Mouse (Mus musculus) liver, embryonic 14.5 days (tissue): ENCODE data around the gene Olfr1045. TPM values are rescaled to one million over a fixed set of nuclear protein-coding genes. Genes with fewer than 3 reads are reported as not detected.
"Not testable (repeated sequence)": the region's sequence is repeated elsewhere in the genome, so short reads cannot be mapped to it uniquely, and the experiment has no call there.

Experiments
- ATAC-seq: fragments of 200-750 bp; cut with Nextera tagmentation; 2 replicates; pipeline ENCODE4 v1.8.0; 2017; ENCODE audit warnings: moderate number of reproducible peaks, mild to moderate bottlenecking, moderate library complexity; ENCODE audit not compliant: insufficient read depth
- DNase-seq, 3 experiments: peaks; one replicate each; pipeline ENCODE4 v3.0.0-alpha.2; 2012 to 2013; ENCODE audit warnings: low read depth in 3 of 3, low spot score in 3 of 3
- H3K27ac ChIP-seq: fragments of 300-500 bp; sonication (generic); 2 replicates; pipeline ENCODE4 v1.5.1; 2014; ENCODE audit warnings: moderate library complexity, mild to moderate bottlenecking, control low read depth, inconsistent platforms
- H3K27me3 ChIP-seq: fragments of 300-500 bp; sonication (generic); 2 replicates; pipeline ENCODE4 v1.6.1; 2014; ENCODE audit warnings: mild to moderate bottlenecking, low read length, moderate library complexity; ENCODE audit not compliant: control insufficient read depth, insufficient read depth
- H3K36me3 ChIP-seq: fragments of 300-500 bp; sonication (generic); replicated peaks from 2 replicates; pipeline ENCODE4 v1.6.1; 2014; ENCODE audit warnings: low read depth; ENCODE audit not compliant: control insufficient read depth, insufficient read depth
- H3K4me1 ChIP-seq, 2 experiments: fragments of 200-500 bp in 1 of 2; fragments of 300-500 bp in 1 of 2; sonication (generic) in 1 of 2; replicated peaks; 2 replicates each; pipeline ENCODE4 v1.6.1; 2012 to 2014; ENCODE audit warnings: antibody characterized with exemption in 1 of 2, inconsistent platforms in 1 of 2, low read length in 1 of 2; ENCODE audit not compliant: control insufficient read depth in 2 of 2, insufficient read depth in 2 of 2
- H3K4me2 ChIP-seq: fragments of 300-500 bp; sonication (generic); 2 replicates; pipeline ENCODE4 v1.6.1; 2014; ENCODE audit warnings: low read depth, mild to moderate bottlenecking, control low read depth, moderate library complexity
- H3K4me3 ChIP-seq, 2 experiments: fragments of 200-500 bp in 1 of 2; fragments of 300-500 bp in 1 of 2; sonication (generic) in 1 of 2; 2 replicates each; pipeline ENCODE4 v1.5.1; 2012 to 2014; ENCODE audit warnings: low read depth in 2 of 2, low read length in 2 of 2, mild to moderate bottlenecking in 2 of 2, control low read depth in 1 of 2, inconsistent platforms in 1 of 2, moderate library complexity in 1 of 2; ENCODE audit not compliant: insufficient read depth in 1 of 2
- H3K9ac ChIP-seq: fragments of 300-500 bp; sonication (generic); replicated peaks from 2 replicates; pipeline ENCODE4 v1.6.1; 2014; ENCODE audit warnings: mild to moderate bottlenecking, control low read depth, moderate library complexity
- H3K9me3 ChIP-seq: fragments of 300-500 bp; sonication (generic); 2 replicates; pipeline ENCODE4 v1.6.1; 2016; ENCODE audit warnings: low read length, mixed read lengths; ENCODE audit not compliant: control insufficient read depth
- CTCF ChIP-seq: IDR thresholded peaks from 2 replicates; pipeline ENCODE4 v1.5.1; 2016; ENCODE audit warnings: antibody characterized with exemption, low read depth, control low read depth
- EP300 ChIP-seq: IDR thresholded peaks from 2 replicates; pipeline ENCODE4 v1.6.1; 2016; ENCODE audit warnings: antibody characterized with exemption, low read depth
- WGBS: fragments of 180-500 bp; shearing (Covaris S2); extraction: QIAGEN DNeasy Blood & Tissue Kit; methylation state at CpG from one replicate; pipeline ENCODE4 v1.1.7; 2014; ENCODE audit not compliant: insufficient replicate concordance; 5-methylcytosine and 5-hydroxymethylcytosine counted together
- polyA plus RNA-seq, 2 experiments: library from polyadenylated mRNA; depleted of rRNA in 1 of 2; stranded (reverse) in 1 of 2; unstranded in 1 of 2; fragments of >200 nt; fragmentation: Nextera tagmentation in 1 of 2; extraction: Ambion mirVana in 1 of 2; gene quantifications; 2 replicates each; pipeline versions ENCODE4 v1.2.1 to v1.2.3; 2012 to 2014

Olfr1045 gene
- polyA plus RNA-seq, 2 experiments, result not detected

DNA sequence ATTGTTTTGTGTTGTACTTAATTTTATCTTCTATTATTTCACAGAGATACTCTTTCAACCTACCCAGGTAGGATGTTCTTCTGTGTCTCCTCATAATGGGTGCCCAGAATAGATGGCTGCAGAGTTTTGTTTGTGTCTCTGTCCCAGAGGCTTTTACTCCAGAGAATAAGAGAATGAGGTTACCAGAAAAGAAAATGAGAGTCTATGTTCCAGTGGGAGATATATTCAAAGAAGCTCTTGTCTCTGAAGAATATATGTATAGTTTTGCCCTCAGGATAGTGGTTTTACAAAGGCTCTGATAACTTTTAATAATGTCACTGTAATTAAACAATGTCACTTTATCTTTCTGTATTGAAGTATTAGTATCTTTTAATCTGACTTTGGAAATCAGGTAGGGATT, 17.2 kb downstream of the Olfr1045 start, which contains the start of gene Olfr52:
Gene Olfr52, minus strand, starts transcription at position 101 of the 400 bp plus-strand sequence.
- no peak within 1 kb of the TSS for H3K4me3 ChIP-seq
- H3K36me3 ChIP-seq, result no peaks in the 10 kb centered on the region
- no peak within 1 kb of the TSS for H3K9ac ChIP-seq
- no peak for DNase-seq
- no peaks in the 10 kb centered on the region for H3K27me3 ChIP-seq
- H3K4me2 ChIP-seq, result no peak within 1 kb of the TSS
- H3K27ac ChIP-seq, result no peak within 1 kb of the TSS
- no peaks in the 10 kb centered on the region for H3K4me1 ChIP-seq
- no peaks in the 10 kb centered on the region for H3K9me3 ChIP-seq
- ATAC-seq, result no peak
- no peak for TF ChIP-seq EP300
- TF ChIP-seq CTCF, result no peak

DNA sequence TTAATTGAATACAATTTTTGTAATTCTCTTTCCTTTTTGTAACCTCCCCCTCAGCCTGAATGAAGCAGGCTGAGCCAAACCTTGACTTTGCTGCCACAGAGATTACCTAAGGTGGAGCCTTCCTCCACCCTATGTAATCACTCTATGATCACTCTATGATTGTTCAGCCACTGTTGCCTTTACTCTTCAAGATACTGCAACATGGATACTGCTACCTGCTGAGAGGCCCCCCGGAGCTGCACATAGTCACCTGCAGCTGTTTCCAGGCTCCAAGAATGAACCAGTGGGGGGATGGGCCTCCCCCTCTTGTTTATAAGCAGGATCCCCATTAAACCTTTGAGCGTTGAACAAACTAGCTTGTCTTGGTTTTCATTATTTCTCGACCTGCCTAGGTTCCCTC, 22.9 kb downstream of the Olfr1045 start:
- H3K27ac ChIP-seq, result no peak overlapping the region
- no peak overlapping the region for H3K4me2 ChIP-seq
- DNase-seq (no peak), ATAC-seq (no peak)
- no peaks in the 10 kb centered on the region for H3K4me1 ChIP-seq
- H3K9me3 ChIP-seq, result no peaks in the 10 kb centered on the region
- 63% methylated on average over 3 of the region's 3 CpGs for WGBS
- no peak for TF ChIP-seq EP300
- TF ChIP-seq CTCF, result no peak
- no peaks in the 10 kb centered on the region for H3K36me3 ChIP-seq
- H3K27me3 ChIP-seq, result no peaks in the 10 kb centered on the region
- no peak overlapping the region for H3K4me3 ChIP-seq
- H3K9ac ChIP-seq, result no peak overlapping the region

DNA sequence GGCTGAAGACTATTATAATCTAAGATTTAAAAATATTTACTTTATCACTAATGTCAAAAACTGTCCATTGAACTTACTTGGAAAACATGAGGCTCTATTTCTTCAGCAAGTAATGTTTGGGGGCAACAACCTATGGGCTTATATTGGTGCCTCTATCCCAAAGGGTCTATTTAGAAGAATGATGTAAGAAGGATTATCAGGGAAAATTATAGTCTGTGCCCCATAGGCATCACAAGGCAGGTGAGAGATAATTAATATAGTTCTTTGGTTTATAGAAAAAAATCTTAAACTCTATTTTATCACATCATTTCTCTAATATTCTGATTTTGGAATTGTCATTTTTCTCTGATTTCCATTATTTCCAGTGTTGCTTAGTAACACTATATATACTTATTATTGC, 25.1 kb downstream of the Olfr1045 start, which contains the start of gene Olfr1044:
Gene Olfr1044, minus strand, starts transcription at position 101 of the 400 bp plus-strand sequence.
- Histone ChIP-seq H3K36me3 (no peaks in the 10 kb centered on the region), H3K9me3 (no peaks in the 10 kb centered on the region), H3K4me1 (no peaks in the 10 kb centered on the region), H3K4me2 (no peak within 1 kb of the TSS), H3K4me3 (no peak within 1 kb of the TSS), H3K9ac (no peak within 1 kb of the TSS), H3K27me3 (no peaks in the 10 kb centered on the region), H3K27ac (no peak within 1 kb of the TSS)
- ATAC-seq (no peak), DNase-seq (no peak)
- no peak for TF ChIP-seq CTCF
- TF ChIP-seq EP300, result no peak

DNA sequence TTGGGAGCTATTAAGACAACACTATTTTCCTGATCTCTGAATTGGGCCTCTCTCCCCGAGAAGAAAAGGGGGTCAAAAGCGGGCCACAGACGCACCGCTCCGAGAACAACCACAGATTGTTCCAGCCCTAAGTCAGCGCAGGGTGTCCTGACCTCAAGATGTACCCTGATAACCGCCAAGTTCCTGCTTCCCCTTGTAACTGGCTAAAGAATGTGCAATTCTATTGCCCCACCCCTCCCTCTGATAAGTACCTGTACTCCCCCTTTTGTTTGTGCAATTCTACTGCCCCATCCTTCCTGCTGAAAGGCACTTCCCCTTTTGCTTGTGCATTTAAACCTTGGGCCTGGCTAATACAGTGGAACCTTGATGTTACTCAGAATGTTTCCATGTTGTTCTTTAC, 27.4 kb downstream of the Olfr1045 start:
- H3K27ac ChIP-seq, H3K36me3 ChIP-seq, H3K4me3 ChIP-seq, H3K4me2 ChIP-seq, H3K9me3 ChIP-seq, H3K4me1 ChIP-seq, H3K9ac ChIP-seq, H3K27me3 ChIP-seq, ATAC-seq, DNase-seq: not testable (repeated sequence)
- WGBS, result 17% methylated on average over 7 of the region's 7 CpGs

DNA sequence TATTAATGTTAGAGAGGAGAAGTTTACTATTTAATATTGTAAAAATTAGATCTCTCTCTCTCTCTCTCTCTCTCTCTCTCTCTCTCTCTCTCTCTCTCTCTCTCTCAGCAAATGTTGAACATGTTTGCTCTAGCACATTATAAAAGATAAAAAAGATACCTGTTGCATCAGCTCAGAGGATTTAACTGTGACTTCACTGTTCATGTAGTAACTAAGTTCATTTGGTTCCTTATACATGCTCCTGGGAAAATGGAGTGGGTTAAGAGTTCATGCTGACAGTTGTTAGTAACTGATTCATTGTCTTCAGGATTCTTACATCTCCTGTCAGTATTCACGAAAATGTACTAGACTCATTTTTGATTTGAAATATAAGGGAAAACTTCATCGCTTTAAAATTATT, 35.4 kb downstream of the Olfr1045 start, which contains the start of gene Olfr1043:
Gene Olfr1043, minus strand, starts transcription at position 101 of the 400 bp plus-strand sequence.
- Histone ChIP-seq H3K27me3 (no peaks in the 10 kb centered on the region), H3K36me3 (no peaks in the 10 kb centered on the region), H3K27ac (no peak within 1 kb of the TSS), H3K4me3 (no peak within 1 kb of the TSS), H3K9me3 (no peaks in the 10 kb centered on the region), H3K4me1 (no peaks in the 10 kb centered on the region), H3K9ac (no peak within 1 kb of the TSS), H3K4me2 (no peak within 1 kb of the TSS)
- no peak for TF ChIP-seq EP300
- no peak for TF ChIP-seq CTCF
- WGBS, result 70% methylated on average over 2 of the region's 2 CpGs
- no peak for DNase-seq
- no peak for ATAC-seq
